Mouse (Mus musculus): ENCODE measurements around the gene Slc17a9. TPM values are rescaled to one million over a fixed set of nuclear protein-coding genes. Genes with fewer than 3 reads are reported as not detected.

Gene Slc17a9
- total and polyA plus RNA-seq, 3 experiments = 6.7 to 16.1 TPM; not detected in 1

GRCm38 (mm10) chr2:180683524-180683923, 41.5 kb upstream of the Slc17a9 start:
- TF ChIP-seq HCFC1 (IDR thresholded peaks at IDR 0.05; ENCODE audit: low read depth, low read length) (no peak), ZC3H11A (IDR thresholded peaks at IDR 0.05; ENCODE audit: low read depth, low read length) (no peak), RCOR1 (IDR thresholded peaks at IDR 0.05; ENCODE audit: low read depth, low read length) (no peak), TBP (IDR thresholded peaks at IDR 0.05; ENCODE audit: low read depth, low read length) (no peak), GABPA (IDR thresholded peaks at IDR 0.05; ENCODE audit: low read depth, low read length) (no peak), JUND (IDR thresholded peaks at IDR 0.05; ENCODE audit: low read depth, low read length) (no peak)
- Histone ChIP-seq H3K4me3 (ENCODE audit: control insufficient read depth in 1 of 2, insufficient read depth in 1 of 2, low read depth in 2 of 2, low read length in 2 of 2) (no peak overlapping the region), H3K36me3 (ENCODE audit: control insufficient read depth in 1 of 2, insufficient read depth in 2 of 2, low read length in 2 of 2) (peaks cover 18 to 39% of the 10 kb centered on the region in 2 experiments), H3K4me1 (ENCODE audit: control insufficient read depth in 1 of 2, insufficient read depth in 2 of 2, low read length in 2 of 2) (peaks cover 0 to 15% of the 10 kb centered on the region in 2 experiments; a peak in 2 of 4 replicates), H3K27ac (ENCODE audit: control insufficient read depth, low read depth, low read length) (no peak overlapping the region), H3K9ac (ENCODE audit: control insufficient read depth, low read depth, low read length, poor library complexity, severe bottlenecking) (no peak overlapping the region), H3K9me3 (replicated peaks; ENCODE audit: insufficient read depth, low read length) (no peaks in the 10 kb centered on the region), H3K27me3 (ENCODE audit: control insufficient read depth in 1 of 2, insufficient read depth in 2 of 2, low read length in 2 of 2) (no peaks in the 10 kb centered on the region), H3K79me2 (ENCODE audit: control insufficient read depth, insufficient read depth, low read length, poor library complexity) (peaks cover 3% of the 10 kb centered on the region; the same call in 1 of the 2 replicates)
- no peak for DNase-seq (ENCODE audit: low read depth, low spot score)

- peaks cover 18 to 39% of the 10 kb centered on the region in 2 experiments for H3K36me3 ChIP-seq (ENCODE audit: control insufficient read depth in 1 of 2, insufficient read depth in 2 of 2, low read length in 2 of 2)
- no peak overlapping the region for H3K9ac ChIP-seq (ENCODE audit: control insufficient read depth, low read depth, low read length, poor library complexity, severe bottlenecking)
- H3K4me1 ChIP-seq (ENCODE audit: control insufficient read depth in 1 of 2, insufficient read depth in 2 of 2, low read length in 2 of 2) = peaks cover 0 to 15% of the 10 kb centered on the region in 2 experiments; a peak in 2 of 4 replicates
- TF ChIP-seq ZKSCAN1 (IDR thresholded peaks at IDR 0.05; ENCODE audit: low read depth, low read length) (no peak), CHD1 (IDR thresholded peaks at IDR 0.05; ENCODE audit: low read depth, low read length) (no peak), RAD21 (IDR thresholded peaks at IDR 0.05; ENCODE audit: low read depth, low read length) (no peak), GATA1 (IDR thresholded peaks at IDR 0.05; ENCODE audit: low read depth, low read length) (peak; percentile 69), HCFC1 (IDR thresholded peaks at IDR 0.05; ENCODE audit: low read depth, low read length) (0 out of 2 replicates have a peak, but pooled peaks have one; percentile 20), E2F4 (IDR thresholded peaks at IDR 0.05; ENCODE audit: borderline replicate concordance, low read depth, low read length) (no peak), TCF12 (IDR thresholded peaks at IDR 0.05; ENCODE audit: low read depth, low read length) (peak; percentile 90), EP300 (IDR thresholded peaks at IDR 0.05; ENCODE audit: low read depth in 1 of 2, low read length in 2 of 2) (peak; percentile 32 to 65), BHLHE40 (IDR thresholded peaks at IDR 0.05; ENCODE audit: borderline replicate concordance, low read depth, low read length) (no peak), ZC3H11A (IDR thresholded peaks at IDR 0.05; ENCODE audit: low read depth, low read length) (no peak), ETS1 (IDR thresholded peaks at IDR 0.05; ENCODE audit: low read depth, low read length) (peak; percentile 86), TBP (IDR thresholded peaks at IDR 0.05; ENCODE audit: low read depth, low read length) (no peak), POLR2AphosphoS2 (IDR thresholded peaks at IDR 0.05; ENCODE audit: low read length) (no peak), SMC3 (IDR thresholded peaks at IDR 0.05; ENCODE audit: low read depth, low read length) (no peak), KAT2A (conservative IDR thresholded peaks at IDR 0.05; ENCODE audit: low read depth, low read length) (0 out of 2 replicates have a peak, but pooled peaks have one; percentile 15), ELF1 (IDR thresholded peaks at IDR 0.05; ENCODE audit: low read depth, low read length) (no peak), CTCF (IDR thresholded peaks at IDR 0.05 in 2 of 3, conservative IDR thresholded peaks at IDR 0.05 in 1 of 3; ENCODE audit: control insufficient read depth in 1 of 3, insufficient read depth in 1 of 3, low read depth in 2 of 3, low read length in 3 of 3, poor library complexity in 1 of 3, severe bottlenecking in 1 of 3) (no peak), USF1 (IDR thresholded peaks at IDR 0.05; ENCODE audit: low read depth, low read length) (peak; percentile 56; the same call in 1 of the 2 replicates), SIN3A (IDR thresholded peaks at IDR 0.05; ENCODE audit: low read length) (peak; percentile 47; the same call in 1 of the 2 replicates), JUND (IDR thresholded peaks at IDR 0.05; ENCODE audit: low read depth, low read length) (no peak), MAX (IDR thresholded peaks at IDR 0.05; ENCODE audit: low read length) (no peak), TAL1 (IDR thresholded peaks at IDR 0.05; ENCODE audit: low read length) (no peak), NELFE (IDR thresholded peaks at IDR 0.05; ENCODE audit: low read depth, low read length) (no peak)
- peaks cover 6% of the 10 kb centered on the region; the same call in 1 of the 2 replicates for H3K79me2 ChIP-seq (ENCODE audit: control insufficient read depth, insufficient read depth, low read length, poor library complexity)
- no peaks in the 10 kb centered on the region for H3K27me3 ChIP-seq (ENCODE audit: control insufficient read depth in 1 of 2, insufficient read depth in 2 of 2, low read length in 2 of 2)
- DNase-seq (ENCODE audit: low read depth, low spot score) = no peak
- no peak overlapping the region for H3K4me3 ChIP-seq (ENCODE audit: control insufficient read depth in 1 of 2, insufficient read depth in 1 of 2, low read depth in 2 of 2, low read length in 2 of 2)
- H3K9me3 ChIP-seq (replicated peaks; ENCODE audit: insufficient read depth, low read length) = no peaks in the 10 kb centered on the region
- peak overlapping the region; percentile 3; the same call in 1 of the 2 replicates for H3K27ac ChIP-seq (ENCODE audit: control insufficient read depth, low read depth, low read length)
Observed at GRCm38 (mm10) chr2:180684031-180684430, 41.0 kb upstream of the Slc17a9 start.

Data from MEL (cell line).